Mouse (Mus musculus): ENCODE data around the gene Dennd1a. TPM values are rescaled to one million over a fixed set of nuclear protein-coding genes. Genes with fewer than 3 reads are reported as not detected.

Gene Dennd1a
- polyA plus RNA-seq, 1 experiment from 2014 or later, result 17.7 TPM

- Histone ChIP-seq H3K9me3 (ENCODE audit: control insufficient read depth, low read length) (no peaks in the 10 kb centered on the region), H3K4me2 (ENCODE audit: low read depth, low read length, severe bottlenecking) (no peak overlapping the region), H3K27me3 (ENCODE audit: control insufficient read depth, insufficient read depth, low read length) (no peaks in the 10 kb centered on the region), H3K36me3 (ENCODE audit: control insufficient read depth, insufficient read depth, low read length) (no peaks in the 10 kb centered on the region), H3K27ac (ENCODE audit: low read depth, low read length) (no peak overlapping the region), H3K4me3 (ENCODE audit: low read depth, low read length) (no peak overlapping the region), H3K4me1 (replicated peaks; ENCODE audit: control insufficient read depth, insufficient read depth, low read length) (no peaks in the 10 kb centered on the region), H3K9ac (ENCODE audit: low read length) (no peak overlapping the region)
- WGBS, result 80% methylated on average over 3 of the region's 3 CpGs
- no peak for ATAC-seq (replicated peaks; ENCODE audit: low FRiP score)
- DNase-seq (ENCODE audit: low spot score), result no peak
Observed at GRCm38 (mm10) chr2:37856955-37857354, 430.2 kb downstream of the Dennd1a start.

GRCm38 (mm10) chr2:37855226-37855625 is 432.0 kb downstream of the Dennd1a start:
- no peak for ATAC-seq (replicated peaks; ENCODE audit: low FRiP score)
- no peak overlapping the region for H3K4me3 ChIP-seq (ENCODE audit: low read depth, low read length)
- H3K27ac ChIP-seq (ENCODE audit: low read depth, low read length), result no peak overlapping the region
- H3K9ac ChIP-seq (ENCODE audit: low read length), result no peak overlapping the region
- H3K4me2 ChIP-seq (ENCODE audit: low read depth, low read length, severe bottlenecking), result no peak overlapping the region
- H3K36me3 ChIP-seq (ENCODE audit: control insufficient read depth, insufficient read depth, low read length), result no peaks in the 10 kb centered on the region
- 71% methylated on average over 2 of the region's 2 CpGs for WGBS
- H3K9me3 ChIP-seq (ENCODE audit: control insufficient read depth, low read length), result no peaks in the 10 kb centered on the region
- no peaks in the 10 kb centered on the region for H3K27me3 ChIP-seq (ENCODE audit: control insufficient read depth, insufficient read depth, low read length)
- no peak for DNase-seq (ENCODE audit: low spot score)
- no peaks in the 10 kb centered on the region for H3K4me1 ChIP-seq (replicated peaks; ENCODE audit: control insufficient read depth, insufficient read depth, low read length)

GRCm38 (mm10) chr2:37853878-37854435 is 433.2 kb downstream of the Dennd1a start:
- Histone ChIP-seq H3K9me3 (ENCODE audit: control insufficient read depth, low read length) (no peaks in the 10 kb centered on the region), H3K36me3 (ENCODE audit: control insufficient read depth, insufficient read depth, low read length) (no peaks in the 10 kb centered on the region), H3K27me3 (ENCODE audit: control insufficient read depth, insufficient read depth, low read length) (no peaks in the 10 kb centered on the region), H3K4me3 (ENCODE audit: low read depth, low read length) (no peak overlapping the region), H3K4me1 (replicated peaks; ENCODE audit: control insufficient read depth, insufficient read depth, low read length) (no peaks in the 10 kb centered on the region), H3K27ac (ENCODE audit: low read depth, low read length) (no peak overlapping the region), H3K9ac (ENCODE audit: low read length) (no peak overlapping the region), H3K4me2 (ENCODE audit: low read depth, low read length, severe bottlenecking) (no peak overlapping the region)
- 92% methylated on average over 1 of the region's 1 CpGs for WGBS
- no peak for ATAC-seq (replicated peaks; ENCODE audit: low FRiP score)
- DNase-seq (ENCODE audit: low spot score), result no peak

GRCm38 (mm10) chr2:37850626-37851025 is 436.6 kb downstream of the Dennd1a start:
- DNase-seq (ENCODE audit: low spot score) (no peak), ATAC-seq (replicated peaks; ENCODE audit: low FRiP score) (no peak)
- no peak overlapping the region for H3K27ac ChIP-seq (ENCODE audit: low read depth, low read length)
- WGBS, result 83% methylated on average over 1 of the region's 1 CpGs
- no peaks in the 10 kb centered on the region for H3K9me3 ChIP-seq (ENCODE audit: control insufficient read depth, low read length)
- no peak overlapping the region for H3K9ac ChIP-seq (ENCODE audit: low read length)
- H3K4me3 ChIP-seq (ENCODE audit: low read depth, low read length), result no peak overlapping the region
- no peaks in the 10 kb centered on the region for H3K36me3 ChIP-seq (ENCODE audit: control insufficient read depth, insufficient read depth, low read length)
- no peak overlapping the region for H3K4me2 ChIP-seq (ENCODE audit: low read depth, low read length, severe bottlenecking)
- no peaks in the 10 kb centered on the region for H3K27me3 ChIP-seq (ENCODE audit: control insufficient read depth, insufficient read depth, low read length)
- H3K4me1 ChIP-seq (replicated peaks; ENCODE audit: control insufficient read depth, insufficient read depth, low read length), result no peaks in the 10 kb centered on the region

GRCm38 (mm10) chr2:37849357-37849756 is 437.8 kb downstream of the Dennd1a start:
- Histone ChIP-seq H3K27me3 (ENCODE audit: control insufficient read depth, insufficient read depth, low read length) (no peaks in the 10 kb centered on the region), H3K4me1 (replicated peaks; ENCODE audit: control insufficient read depth, insufficient read depth, low read length) (no peaks in the 10 kb centered on the region), H3K4me2 (ENCODE audit: low read depth, low read length, severe bottlenecking) (no peak overlapping the region), H3K4me3 (ENCODE audit: low read depth, low read length) (no peak overlapping the region), H3K9me3 (ENCODE audit: control insufficient read depth, low read length) (no peaks in the 10 kb centered on the region), H3K9ac (ENCODE audit: low read length) (no peak overlapping the region), H3K36me3 (ENCODE audit: control insufficient read depth, insufficient read depth, low read length) (no peaks in the 10 kb centered on the region), H3K27ac (ENCODE audit: low read depth, low read length) (no peak overlapping the region)
- 87% methylated on average over 3 of the region's 3 CpGs for WGBS
- no peak for ATAC-seq (replicated peaks; ENCODE audit: low FRiP score)
- DNase-seq (ENCODE audit: low spot score), result no peak

GRCm38 (mm10) chr2:37842719-37843118 is 444.5 kb downstream of the Dennd1a start:
- H3K36me3 ChIP-seq (ENCODE audit: control insufficient read depth, insufficient read depth, low read length), result no peaks in the 10 kb centered on the region
- ATAC-seq (replicated peaks; ENCODE audit: low FRiP score) (peak; percentile 81), DNase-seq (ENCODE audit: low spot score) (peak; percentile 64)
- 33% methylated on average over 4 of the region's 4 CpGs for WGBS
- H3K4me1 ChIP-seq (replicated peaks; ENCODE audit: control insufficient read depth, insufficient read depth, low read length), result peaks cover 9% of the 10 kb centered on the region
- H3K27ac ChIP-seq (ENCODE audit: low read depth, low read length), result peak overlapping the region; percentile 89
- no peaks in the 10 kb centered on the region for H3K27me3 ChIP-seq (ENCODE audit: control insufficient read depth, insufficient read depth, low read length)
- no peaks in the 10 kb centered on the region for H3K9me3 ChIP-seq (ENCODE audit: control insufficient read depth, low read length)
- peak overlapping the region; percentile 2; the same call in 1 of the 2 replicates for H3K9ac ChIP-seq (ENCODE audit: low read length)
- H3K4me3 ChIP-seq (ENCODE audit: low read depth, low read length), result no peak overlapping the region
- no peak overlapping the region for H3K4me2 ChIP-seq (ENCODE audit: low read depth, low read length, severe bottlenecking)

- H3K27ac ChIP-seq (ENCODE audit: low read depth, low read length), result peak overlapping the region; percentile 89
- H3K27me3 ChIP-seq (ENCODE audit: control insufficient read depth, insufficient read depth, low read length), result no peaks in the 10 kb centered on the region
- WGBS, result 3% methylated on average over 7 of the region's 7 CpGs
- DNase-seq (ENCODE audit: low spot score) (peak; percentile 78), ATAC-seq (replicated peaks; ENCODE audit: low FRiP score) (peak; percentile 94)
- H3K4me2 ChIP-seq (ENCODE audit: low read depth, low read length, severe bottlenecking), result no peak overlapping the region
- H3K9ac ChIP-seq (ENCODE audit: low read length), result no peak overlapping the region; the same call in 1 of the 2 replicates
- H3K9me3 ChIP-seq (ENCODE audit: control insufficient read depth, low read length), result no peaks in the 10 kb centered on the region
- peaks cover 9% of the 10 kb centered on the region for H3K4me1 ChIP-seq (replicated peaks; ENCODE audit: control insufficient read depth, insufficient read depth, low read length)
- H3K36me3 ChIP-seq (ENCODE audit: control insufficient read depth, insufficient read depth, low read length), result no peaks in the 10 kb centered on the region
- no peak overlapping the region for H3K4me3 ChIP-seq (ENCODE audit: low read depth, low read length)
Observed at GRCm38 (mm10) chr2:37842151-37842569, 445.0 kb downstream of the Dennd1a start.

- no peak for ATAC-seq (replicated peaks; ENCODE audit: low FRiP score)
- no peaks in the 10 kb centered on the region for H3K9me3 ChIP-seq (ENCODE audit: control insufficient read depth, low read length)
Observed at GRCm38 (mm10) chr2:37839922-37840321, 447.3 kb downstream of the Dennd1a start.

GRCm38 (mm10) chr2:37838202-37838984 is 448.8 kb downstream of the Dennd1a start:
- Histone ChIP-seq H3K9me3 (ENCODE audit: control insufficient read depth, low read length) (no peaks in the 10 kb centered on the region), H3K27ac (ENCODE audit: low read depth, low read length) (no peak overlapping the region), H3K4me3 (ENCODE audit: low read depth, low read length) (no peak overlapping the region), H3K4me2 (ENCODE audit: low read depth, low read length, severe bottlenecking) (no peak overlapping the region), H3K4me1 (replicated peaks; ENCODE audit: control insufficient read depth, insufficient read depth, low read length) (peaks cover 9% of the 10 kb centered on the region), H3K9ac (ENCODE audit: low read length) (no peak overlapping the region), H3K27me3 (ENCODE audit: control insufficient read depth, insufficient read depth, low read length) (no peaks in the 10 kb centered on the region), H3K36me3 (ENCODE audit: control insufficient read depth, insufficient read depth, low read length) (no peaks in the 10 kb centered on the region)
- no peak for ATAC-seq (replicated peaks; ENCODE audit: low FRiP score)
- WGBS, result 89% methylated on average over 7 of the region's 7 CpGs
- no peak for DNase-seq (ENCODE audit: low spot score)

More at GRCm38 (mm10) chr2:37839922-37840321, 447.3 kb downstream of the Dennd1a start:
- no peak overlapping the region for H3K9ac ChIP-seq (ENCODE audit: low read length)
- peak; percentile 19 for DNase-seq (ENCODE audit: low spot score)
- H3K4me3 ChIP-seq (ENCODE audit: low read depth, low read length), result no peak overlapping the region
- no peak overlapping the region for H3K27ac ChIP-seq (ENCODE audit: low read depth, low read length)
- no peaks in the 10 kb centered on the region for H3K27me3 ChIP-seq (ENCODE audit: control insufficient read depth, insufficient read depth, low read length)
- H3K4me2 ChIP-seq (ENCODE audit: low read depth, low read length, severe bottlenecking), result no peak overlapping the region
- H3K4me1 ChIP-seq (replicated peaks; ENCODE audit: control insufficient read depth, insufficient read depth, low read length), result peaks cover 9% of the 10 kb centered on the region
- no peaks in the 10 kb centered on the region for H3K36me3 ChIP-seq (ENCODE audit: control insufficient read depth, insufficient read depth, low read length)

Data from forebrain, embryonic 11.5 days (tissue).